Mouse (Mus musculus): ENCODE measurements around the gene Kcnt1. TPM values are rescaled to one million over a fixed set of nuclear protein-coding genes. Genes with fewer than 3 reads are reported as not detected.

Kcnt1 gene
- polyA plus RNA-seq, 1 experiment from 2014 or later: 6.2 TPM

GRCm38 (mm10) chr2:25882276-25882675, 18.7 kb downstream of the Kcnt1 start:
- peaks cover 7% of the 10 kb centered on the region for H3K4me1 ChIP-seq
- no peaks in the 10 kb centered on the region for H3K9me3 ChIP-seq
- no peaks in the 10 kb centered on the region for H3K36me3 ChIP-seq
- no peak for ATAC-seq (replicated peaks)
- H3K27ac ChIP-seq (replicated peaks): no peak overlapping the region
- peaks cover 8% of the 10 kb centered on the region; the same call in 1 of the 2 replicates for H3K27me3 ChIP-seq
- H3K4me3 ChIP-seq: no peak overlapping the region
- no peak overlapping the region for H3K4me2 ChIP-seq (replicated peaks)
- WGBS: 60% methylated on average over 1 of the region's 1 CpGs
- H3K9ac ChIP-seq (replicated peaks): no peak overlapping the region

- H3K27ac ChIP-seq (replicated peaks): no peak overlapping the region
- H3K9ac ChIP-seq (replicated peaks): no peak overlapping the region
- ATAC-seq (replicated peaks): no peak
- H3K27me3 ChIP-seq: no peaks in the 10 kb centered on the region
- H3K9me3 ChIP-seq: no peaks in the 10 kb centered on the region
- H3K4me2 ChIP-seq (replicated peaks): no peak overlapping the region
- no peak overlapping the region for H3K4me3 ChIP-seq
- H3K36me3 ChIP-seq: no peaks in the 10 kb centered on the region
- no peaks in the 10 kb centered on the region for H3K4me1 ChIP-seq
- WGBS: 77% methylated on average over 3 of the region's 3 CpGs
Observed at GRCm38 (mm10) chr2:25884756-25885155, 21.2 kb downstream of the Kcnt1 start.

GRCm38 (mm10) chr2:25887226-25887625, 23.7 kb downstream of the Kcnt1 start:
- no peak overlapping the region for H3K9ac ChIP-seq (replicated peaks)
- no peak overlapping the region for H3K4me2 ChIP-seq (replicated peaks)
- 76% methylated on average over 8 of the region's 8 CpGs for WGBS
- no peak overlapping the region for H3K4me3 ChIP-seq
- no peaks in the 10 kb centered on the region for H3K4me1 ChIP-seq
- H3K27me3 ChIP-seq: no peaks in the 10 kb centered on the region
- no peaks in the 10 kb centered on the region for H3K9me3 ChIP-seq
- ATAC-seq (replicated peaks): no peak
- H3K27ac ChIP-seq (replicated peaks): no peak overlapping the region
- H3K36me3 ChIP-seq: no peaks in the 10 kb centered on the region

- Histone ChIP-seq H3K9me3 (no peaks in the 10 kb centered on the region), H3K27ac (replicated peaks) (no peak overlapping the region), H3K4me1 (no peaks in the 10 kb centered on the region), H3K9ac (replicated peaks) (no peak overlapping the region), H3K27me3 (no peaks in the 10 kb centered on the region), H3K36me3 (no peaks in the 10 kb centered on the region), H3K4me2 (replicated peaks) (no peak overlapping the region), H3K4me3 (no peak overlapping the region)
- 58% methylated on average over 5 of the region's 5 CpGs for WGBS
- no peak for ATAC-seq (replicated peaks)
Observed at GRCm38 (mm10) chr2:25888144-25888543, 24.6 kb downstream of the Kcnt1 start.

DNA sequence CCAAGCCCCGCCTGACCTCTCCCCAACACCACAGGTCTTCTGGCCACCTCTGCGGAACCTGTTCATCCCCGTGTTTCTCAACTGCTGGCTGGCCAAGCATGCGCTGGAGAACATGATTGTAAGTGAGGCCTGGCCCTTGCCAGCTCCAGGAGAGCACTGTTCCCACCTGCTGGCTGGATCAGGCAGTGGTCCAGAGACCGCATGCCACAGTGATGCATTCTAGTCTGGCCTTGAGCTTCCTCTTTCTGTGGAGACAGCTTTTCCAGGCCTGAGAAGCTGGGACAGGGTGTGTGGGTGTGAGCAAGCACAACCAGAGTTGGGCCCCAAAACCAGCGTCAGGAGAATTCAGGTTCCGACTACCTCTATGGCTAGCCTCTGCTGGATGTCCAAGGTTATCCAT, 28.9 kb downstream of the Kcnt1 start:
- no peaks in the 10 kb centered on the region for H3K27me3 ChIP-seq
- H3K9ac ChIP-seq (replicated peaks): no peak overlapping the region
- ATAC-seq (replicated peaks): no peak
- no peak overlapping the region for H3K4me2 ChIP-seq (replicated peaks)
- H3K9me3 ChIP-seq: no peaks in the 10 kb centered on the region
- no peak overlapping the region for H3K4me3 ChIP-seq
- WGBS: 90% methylated on average over 7 of the region's 7 CpGs
- H3K36me3 ChIP-seq: no peaks in the 10 kb centered on the region
- no peak overlapping the region for H3K27ac ChIP-seq (replicated peaks)
- no peaks in the 10 kb centered on the region for H3K4me1 ChIP-seq

GRCm38 (mm10) chr2:25898970-25899369, 35.4 kb downstream of the Kcnt1 start:
- ATAC-seq (replicated peaks): no peak
- no peaks in the 10 kb centered on the region for H3K4me1 ChIP-seq
- no peak overlapping the region for H3K4me3 ChIP-seq
- H3K27ac ChIP-seq (replicated peaks): no peak overlapping the region
- H3K27me3 ChIP-seq: no peaks in the 10 kb centered on the region
- H3K4me2 ChIP-seq (replicated peaks): no peak overlapping the region
- WGBS: 84% methylated on average over 9 of the region's 9 CpGs
- H3K9ac ChIP-seq (replicated peaks): no peak overlapping the region
- H3K36me3 ChIP-seq: no peaks in the 10 kb centered on the region
- no peaks in the 10 kb centered on the region for H3K9me3 ChIP-seq

- Histone ChIP-seq H3K4me3 (no peak overlapping the region), H3K27me3 (no peaks in the 10 kb centered on the region), H3K4me1 (no peaks in the 10 kb centered on the region), H3K9me3 (no peaks in the 10 kb centered on the region), H3K4me2 (replicated peaks) (no peak overlapping the region), H3K36me3 (no peaks in the 10 kb centered on the region), H3K27ac (replicated peaks) (no peak overlapping the region), H3K9ac (replicated peaks) (no peak overlapping the region)
- no peak for ATAC-seq (replicated peaks)
- 77% methylated on average over 12 of the region's 12 CpGs for WGBS
Observed at GRCm38 (mm10) chr2:25909872-25910271, 46.3 kb downstream of the Kcnt1 start.

DNA sequence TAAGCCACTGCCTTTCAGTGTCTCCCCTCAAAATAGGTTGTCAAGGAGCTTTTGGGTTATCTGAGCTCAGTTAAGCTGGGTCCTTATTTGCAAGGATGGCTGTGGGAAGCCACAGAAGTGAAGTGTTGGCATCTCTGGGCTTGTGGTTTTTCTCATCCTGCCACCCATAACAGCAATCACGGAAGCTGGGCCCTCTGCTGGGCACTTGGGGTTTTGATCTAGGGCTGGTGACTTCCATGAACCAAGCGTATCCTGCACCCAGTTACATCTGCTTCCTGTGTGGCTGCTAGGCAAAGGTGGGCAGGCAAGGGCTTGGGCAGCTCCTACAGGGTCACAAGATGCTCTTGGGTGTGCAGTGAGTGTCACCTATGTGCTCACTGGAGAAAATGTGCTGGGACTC, 49.7 kb downstream of the Kcnt1 start:
- no peak for ATAC-seq (replicated peaks)

GRCm38 (mm10) chr2:25914201-25914600, 50.7 kb downstream of the Kcnt1 start:
- Histone ChIP-seq H3K36me3 (no peaks in the 10 kb centered on the region), H3K27ac (replicated peaks) (no peak overlapping the region), H3K4me1 (no peaks in the 10 kb centered on the region), H3K4me3 (no peak overlapping the region), H3K9ac (replicated peaks) (no peak overlapping the region), H3K9me3 (no peaks in the 10 kb centered on the region), H3K4me2 (replicated peaks) (no peak overlapping the region), H3K27me3 (no peaks in the 10 kb centered on the region)
- no peak for ATAC-seq (replicated peaks)
- WGBS: 82% methylated on average over 4 of the region's 4 CpGs

More for the DNA sequence above, 49.7 kb downstream of the Kcnt1 start:
- Histone ChIP-seq H3K9me3 (no peaks in the 10 kb centered on the region), H3K27me3 (no peaks in the 10 kb centered on the region), H3K4me1 (no peaks in the 10 kb centered on the region), H3K4me2 (replicated peaks) (no peak overlapping the region), H3K4me3 (no peak overlapping the region), H3K36me3 (no peaks in the 10 kb centered on the region), H3K27ac (replicated peaks) (no peak overlapping the region), H3K9ac (replicated peaks) (no peak overlapping the region)
- 45% methylated on average over 2 of the region's 2 CpGs for WGBS

- H3K9me3 ChIP-seq: no peaks in the 10 kb centered on the region
- H3K27me3 ChIP-seq: no peaks in the 10 kb centered on the region
- H3K4me1 ChIP-seq: peaks cover 1% of the 10 kb centered on the region; the same call in 1 of the 2 replicates
- no peaks in the 10 kb centered on the region for H3K36me3 ChIP-seq
- H3K27ac ChIP-seq (replicated peaks): no peak overlapping the region
- no peak for ATAC-seq (replicated peaks)
- H3K4me3 ChIP-seq: no peak overlapping the region
- no peak overlapping the region for H3K9ac ChIP-seq (replicated peaks)
- WGBS: 87% methylated on average over 5 of the region's 5 CpGs
- H3K4me2 ChIP-seq (replicated peaks): no peak overlapping the region
Observed at GRCm38 (mm10) chr2:25914821-25915220, 51.3 kb downstream of the Kcnt1 start.

GRCm38 (mm10) chr2:25918408-25918807, 54.9 kb downstream of the Kcnt1 start:
- Histone ChIP-seq H3K9ac (replicated peaks) (no peak overlapping the region), H3K4me3 (no peak overlapping the region), H3K4me1 (peaks cover 4% of the 10 kb centered on the region), H3K9me3 (no peaks in the 10 kb centered on the region), H3K36me3 (no peaks in the 10 kb centered on the region), H3K4me2 (replicated peaks) (no peak overlapping the region), H3K27ac (replicated peaks) (no peak overlapping the region), H3K27me3 (no peaks in the 10 kb centered on the region)
- WGBS: 83% methylated on average over 2 of the region's 2 CpGs
- ATAC-seq (replicated peaks): no peak

DNA sequence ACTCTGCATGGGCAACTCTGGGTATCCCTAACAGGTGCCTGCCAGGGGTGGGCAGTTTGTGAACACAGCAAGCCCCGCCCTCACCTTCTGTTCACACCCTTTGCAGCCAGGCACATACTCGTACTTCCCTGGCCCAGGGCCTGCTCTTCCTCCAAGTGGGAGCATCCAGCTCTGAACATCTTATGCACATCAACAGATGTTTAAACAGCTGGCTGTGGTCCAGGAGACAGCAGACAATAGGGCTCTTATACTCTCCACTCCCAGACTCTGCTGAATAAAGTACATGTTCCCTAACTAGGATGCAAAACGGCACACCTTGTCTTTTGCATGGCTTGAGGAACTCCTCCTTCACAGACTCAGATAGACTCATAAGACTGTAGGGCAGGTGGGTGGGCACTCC, 56.4 kb downstream of the Kcnt1 start:
- Histone ChIP-seq H3K27me3 (no peaks in the 10 kb centered on the region), H3K9ac (replicated peaks) (no peak overlapping the region), H3K4me2 (replicated peaks) (no peak overlapping the region), H3K4me3 (no peak overlapping the region), H3K27ac (replicated peaks) (no peak overlapping the region), H3K4me1 (peaks cover 4% of the 10 kb centered on the region), H3K9me3 (no peaks in the 10 kb centered on the region), H3K36me3 (peaks cover 8% of the 10 kb centered on the region; the same call in 1 of the 2 replicates)
- 48% methylated on average over 3 of the region's 3 CpGs for WGBS
- no peak for ATAC-seq (replicated peaks)

DNA sequence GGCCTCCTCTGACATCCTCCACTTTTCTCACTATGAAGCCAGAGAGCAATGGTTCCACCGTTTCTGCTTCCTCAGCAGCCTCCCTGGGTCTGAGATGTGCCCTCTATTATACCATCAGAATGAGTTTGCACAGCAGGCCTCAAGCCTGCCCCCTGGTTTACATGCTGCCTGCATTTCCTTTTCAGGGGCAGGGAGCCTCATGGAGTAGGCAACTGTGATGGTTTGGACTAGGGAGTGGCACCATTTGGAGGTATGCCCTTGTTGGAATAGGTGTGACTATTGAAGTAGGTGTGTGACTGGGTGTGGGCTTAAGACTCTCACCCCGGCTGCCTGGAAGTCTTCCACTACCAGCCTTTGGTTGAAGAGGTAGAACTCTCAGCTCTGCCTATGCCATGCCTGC, 60.3 kb downstream of the Kcnt1 start:
- Histone ChIP-seq H3K4me2 (replicated peaks) (no peak overlapping the region), H3K4me3 (no peak overlapping the region), H3K9me3 (no peaks in the 10 kb centered on the region), H3K27ac (replicated peaks) (no peak overlapping the region), H3K9ac (replicated peaks) (no peak overlapping the region), H3K36me3 (peaks cover 29% of the 10 kb centered on the region), H3K4me1 (peaks cover 4% of the 10 kb centered on the region), H3K27me3 (no peaks in the 10 kb centered on the region)
- no peak for ATAC-seq (replicated peaks)
- WGBS: 77% methylated on average over 2 of the region's 2 CpGs

Data from forebrain, embryonic 15.5 days (tissue).